Mouse (Mus musculus) adrenal gland, postnatal 4 days (tissue): ENCODE measurements around the gene Fosl2. TPM values are rescaled to one million over a fixed set of nuclear protein-coding genes. Genes with fewer than 3 reads are reported as not detected.

Source experiments
- DNase-seq, 2 experiments: peaks; one replicate each; pipeline ENCODE4 v3.0.0; 2021 to 2022; ENCODE audit warnings: low spot score in 2 of 2, mixed read lengths in 2 of 2
- total RNA-seq, 2 experiments: library from RNA; stranded (reverse); gene quantifications; 2 replicates each; pipeline ENCODE4 v1.2.3; 2021

The Fosl2 gene
- total RNA-seq, 2 experiments from 2014 or later, result 248 to 278 TPM

DNA sequence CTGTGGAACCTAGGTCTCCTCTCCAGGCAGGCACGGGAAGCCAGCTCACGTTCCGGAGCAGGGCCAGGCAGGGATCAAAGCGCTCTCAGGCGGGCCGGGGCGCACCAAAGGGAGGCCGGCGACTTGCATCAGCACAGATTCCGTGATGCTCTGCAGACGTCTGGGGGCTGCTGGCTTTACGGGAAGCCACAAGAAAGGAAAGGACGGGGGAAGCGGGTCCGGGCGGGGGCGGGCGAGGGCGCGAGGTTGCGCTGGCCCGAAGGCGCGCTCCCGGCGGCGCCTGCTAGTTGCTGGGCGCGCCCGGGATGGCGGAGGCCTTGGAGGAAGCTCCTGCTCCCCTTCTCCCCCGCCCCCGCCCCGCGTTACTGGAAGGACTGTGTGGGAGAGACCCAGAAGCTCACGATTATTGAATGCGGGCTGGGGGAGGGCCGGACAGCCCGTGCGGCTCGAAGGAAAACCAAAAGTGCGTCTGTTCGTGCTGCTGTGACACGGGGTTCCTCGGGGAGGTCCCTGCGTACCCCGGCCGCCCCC is 2.6 kb upstream of the Fosl2 start:
- DNase-seq, result peak in 1 of 2 experiments; percentile 60

DNA sequence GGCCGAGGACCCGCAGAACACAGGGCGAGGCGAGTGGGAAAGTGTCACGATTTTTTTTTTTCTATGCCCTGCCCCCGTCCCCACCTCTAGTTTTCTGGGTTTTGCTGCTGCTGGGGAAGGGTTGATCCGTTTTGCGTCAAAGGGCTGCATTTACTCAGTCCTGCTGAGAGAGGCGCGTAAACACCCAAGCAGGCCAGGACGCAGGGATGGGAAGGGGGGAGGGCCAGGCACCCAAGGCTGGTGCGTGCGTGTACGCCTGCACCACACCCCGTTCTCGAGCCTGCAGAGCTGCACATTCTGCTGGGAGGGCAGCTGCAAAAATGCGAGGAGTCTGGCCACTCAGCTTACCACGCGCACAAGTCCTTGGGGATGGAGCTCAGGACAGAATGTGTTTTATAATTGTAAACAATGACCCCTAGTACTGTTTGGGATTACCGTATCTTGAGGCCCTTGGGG is 2.0 kb upstream of the Fosl2 start:
- peak; percentile 56 to 73 for DNase-seq

DNA sequence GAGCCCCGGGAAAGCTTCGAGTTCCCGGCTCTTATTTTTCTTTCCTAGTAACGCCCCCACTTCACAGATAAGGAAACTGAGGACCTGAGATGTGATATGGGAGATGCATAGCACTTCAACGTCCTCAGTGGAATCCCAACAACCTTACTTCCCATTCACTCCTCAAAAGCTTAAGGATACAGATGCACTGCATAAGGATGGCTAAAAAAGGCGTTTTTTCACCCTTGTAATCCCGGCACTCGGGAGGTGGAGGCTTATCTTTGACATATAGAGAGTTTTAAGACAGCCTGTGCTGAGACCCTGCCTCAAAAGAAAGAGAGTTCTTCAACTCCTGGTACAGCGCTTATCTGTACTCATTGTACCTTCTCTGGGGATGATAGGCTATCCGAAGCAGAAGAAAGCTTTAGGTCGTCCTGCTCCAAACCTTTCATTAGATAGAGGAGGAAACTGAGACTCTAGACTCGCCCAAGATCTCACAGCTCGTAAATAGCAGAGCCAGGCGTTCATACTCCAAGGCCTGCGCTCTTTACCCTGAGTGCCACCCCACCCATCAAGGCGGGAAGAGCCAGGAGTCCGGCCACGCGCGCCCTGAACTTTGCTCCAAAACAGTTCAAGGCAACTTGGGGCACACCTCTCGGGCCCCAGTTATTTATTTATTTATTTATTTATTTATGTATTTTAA is 1.4 kb upstream of the Fosl2 start:
- no peak for DNase-seq

DNA sequence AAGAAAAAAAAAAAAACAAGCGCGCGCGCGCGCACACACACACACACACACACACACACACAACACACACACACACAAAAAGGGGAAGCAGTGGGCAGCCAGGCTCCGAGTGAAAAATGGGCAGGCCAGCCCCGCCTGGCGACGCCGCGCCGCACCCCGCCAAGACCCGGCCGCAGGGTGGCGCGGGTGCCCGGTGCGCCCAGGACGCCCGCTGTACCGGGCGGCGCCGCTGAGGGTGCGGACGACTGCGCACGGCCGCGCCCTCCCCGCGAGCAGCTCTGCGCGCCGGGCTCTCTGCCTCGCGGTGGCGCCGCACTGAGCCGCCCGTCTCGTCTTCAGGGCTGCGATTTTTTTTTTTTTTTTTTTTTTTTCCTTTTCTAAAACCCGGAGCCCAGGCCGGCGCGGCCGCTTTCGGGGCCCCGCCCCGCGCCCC is 682 bp upstream of the Fosl2 start:
- DNase-seq, result peak; percentile 52 to 55

DNA sequence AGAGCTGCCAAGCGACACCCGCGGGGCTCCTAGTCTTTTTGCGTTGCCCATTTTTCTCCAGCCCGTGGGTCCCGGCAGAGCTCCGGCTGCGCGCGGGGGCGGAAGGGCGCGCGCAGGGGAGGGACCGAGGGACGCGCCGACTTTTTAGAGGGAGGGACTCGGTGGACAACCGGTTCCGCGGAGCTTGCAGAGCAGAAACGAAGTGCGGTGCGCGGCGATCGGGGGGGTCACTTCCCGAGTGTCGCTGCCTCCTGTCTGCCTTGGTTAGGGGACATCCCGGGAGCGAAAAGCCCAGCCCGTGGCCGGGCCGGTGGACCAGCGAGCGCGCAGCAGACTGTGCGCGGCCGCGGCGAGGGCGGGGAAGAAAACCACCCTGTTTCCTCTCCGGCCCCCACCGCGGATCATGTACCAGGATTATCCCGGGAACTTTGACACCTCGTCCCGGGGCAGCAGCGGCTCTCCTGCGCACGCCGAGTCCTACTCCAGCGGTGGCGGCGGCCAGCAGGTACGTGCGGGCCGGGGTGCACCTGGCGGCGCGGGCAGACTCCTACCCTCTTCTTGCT is 781 bp downstream of the Fosl2 start:
- DNase-seq, result peak; percentile 43 to 48

DNA sequence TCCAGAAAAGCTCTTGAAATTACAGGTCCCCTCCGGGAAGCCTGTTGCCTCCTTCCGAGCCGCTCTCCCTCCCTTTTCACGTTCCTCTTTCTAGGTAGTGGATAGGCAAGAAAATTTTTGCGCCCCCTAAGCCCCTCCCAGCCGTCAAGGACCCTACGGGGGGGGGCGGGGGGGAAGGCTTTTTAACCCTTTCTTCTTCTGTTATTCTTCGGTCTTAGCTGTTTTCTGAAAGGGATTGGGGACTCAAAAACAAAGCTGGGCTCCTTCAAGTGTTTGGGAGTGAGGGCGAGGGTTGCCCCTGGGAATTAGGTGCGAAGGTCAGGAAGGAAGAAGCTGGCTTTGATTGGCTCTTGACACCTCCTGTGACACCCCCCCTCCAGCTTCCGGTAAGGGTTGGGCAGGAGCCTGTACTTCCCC is 1.5 kb downstream of the Fosl2 start:
- DNase-seq, result no peak

DNA sequence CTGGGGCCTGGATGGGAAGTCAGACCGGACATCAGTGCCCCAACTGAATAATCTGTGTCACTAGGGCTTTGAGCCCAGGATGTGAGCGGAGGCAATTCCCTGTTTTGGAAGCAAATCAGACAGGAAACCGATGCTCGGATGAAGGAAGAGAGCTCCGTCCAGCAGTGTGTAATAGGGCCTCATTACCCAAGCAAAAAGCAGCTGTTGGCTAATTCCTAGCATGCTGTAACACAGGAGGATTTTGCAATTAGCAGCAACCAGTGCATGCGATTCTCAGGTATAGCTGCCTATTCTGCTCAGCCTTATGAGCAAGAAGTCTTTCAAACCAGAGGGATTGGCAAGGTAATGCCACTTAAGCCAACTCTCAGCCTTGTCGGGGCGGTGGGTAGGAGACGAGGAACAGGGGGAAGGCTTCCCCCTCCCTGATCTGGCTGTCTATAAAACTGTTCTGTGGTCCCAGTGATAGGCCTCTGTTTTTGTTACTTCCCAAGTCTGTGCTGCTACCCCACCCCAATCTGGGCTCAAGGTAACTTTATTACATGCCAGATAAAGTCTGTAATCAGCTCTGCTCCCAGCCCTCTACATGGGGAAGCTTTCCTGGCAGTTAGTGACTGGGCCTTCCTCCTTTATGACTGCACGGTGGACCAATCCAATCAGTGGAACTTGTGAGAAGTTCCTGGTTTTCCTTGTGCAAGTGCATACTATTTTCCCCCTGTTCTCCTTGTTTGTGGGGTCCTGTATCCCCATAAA is 3.0 kb downstream of the Fosl2 start:
- DNase-seq, result no peak

DNA sequence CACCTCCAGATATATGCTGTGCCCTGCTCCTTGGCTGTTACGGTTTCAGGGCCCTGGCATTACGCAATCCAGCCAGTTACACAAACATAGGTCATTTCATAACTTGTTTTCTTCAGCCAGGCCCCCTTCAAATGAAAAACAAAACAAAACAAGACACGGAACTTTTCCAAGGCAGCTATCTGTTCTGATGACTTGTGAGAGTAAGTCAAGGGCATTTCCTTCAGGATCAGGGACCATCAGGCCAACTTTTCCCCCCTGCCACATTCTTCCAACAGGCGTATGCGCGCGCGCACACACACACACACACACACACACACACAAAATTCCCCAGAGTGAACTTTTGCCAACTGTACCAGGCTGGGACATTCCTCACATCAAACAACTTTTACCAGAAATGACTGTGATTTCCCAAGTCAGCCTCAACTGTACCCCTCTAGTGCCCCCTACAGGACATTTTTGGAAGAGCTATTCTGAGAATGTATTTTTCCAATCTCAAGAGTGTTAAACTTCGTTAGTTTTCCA is 4.0 kb downstream of the Fosl2 start:
- peak in 1 of 2 experiments; percentile 35 for DNase-seq

DNA sequence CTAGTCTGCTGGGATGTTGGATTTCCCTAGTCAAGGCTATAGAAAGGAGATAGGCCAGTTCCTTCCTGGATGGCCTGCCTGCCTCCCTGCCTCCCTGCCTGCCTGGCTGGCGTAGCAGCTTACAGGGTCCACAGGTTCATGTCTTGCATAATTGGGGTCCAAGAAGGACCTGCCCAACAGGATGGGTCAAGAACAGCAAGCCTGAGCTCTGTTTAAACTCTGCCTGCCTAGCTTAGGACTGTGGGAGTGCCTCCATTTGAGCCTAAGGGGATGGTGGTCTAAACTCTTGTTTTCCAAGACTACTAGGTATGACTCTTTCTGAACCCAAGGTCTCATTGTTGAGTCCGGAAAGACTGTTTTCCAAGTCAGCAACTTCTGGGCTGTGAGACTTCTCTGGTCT is 6.3 kb downstream of the Fosl2 start:
- no peak for DNase-seq

DNA sequence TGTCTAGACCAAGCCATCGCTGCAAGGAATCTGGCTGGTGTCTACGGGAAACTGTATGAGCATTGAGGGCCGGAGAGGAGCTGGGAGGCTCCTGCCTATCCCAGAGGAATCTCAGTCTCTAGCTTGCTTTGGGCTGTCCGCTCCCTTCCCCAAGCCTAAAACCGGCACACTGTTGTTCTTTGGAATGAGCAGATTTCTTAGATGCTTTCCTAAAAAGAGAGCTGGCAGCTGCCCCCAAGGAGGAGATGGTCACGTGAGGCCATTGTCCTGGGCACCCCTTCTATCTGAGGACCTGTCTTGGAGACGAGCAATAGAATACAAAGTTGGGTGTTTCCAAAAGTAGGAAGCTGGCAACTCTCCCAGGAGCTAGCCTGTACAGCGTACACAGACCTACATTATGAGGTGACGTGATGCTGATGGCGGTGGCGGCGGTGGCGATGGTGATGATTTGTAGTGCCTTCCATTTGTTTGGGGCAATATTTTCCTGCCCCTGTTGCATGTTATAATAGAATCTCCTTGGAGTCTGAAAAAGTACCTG is 7.9 kb downstream of the Fosl2 start:
- no peak for DNase-seq

DNA sequence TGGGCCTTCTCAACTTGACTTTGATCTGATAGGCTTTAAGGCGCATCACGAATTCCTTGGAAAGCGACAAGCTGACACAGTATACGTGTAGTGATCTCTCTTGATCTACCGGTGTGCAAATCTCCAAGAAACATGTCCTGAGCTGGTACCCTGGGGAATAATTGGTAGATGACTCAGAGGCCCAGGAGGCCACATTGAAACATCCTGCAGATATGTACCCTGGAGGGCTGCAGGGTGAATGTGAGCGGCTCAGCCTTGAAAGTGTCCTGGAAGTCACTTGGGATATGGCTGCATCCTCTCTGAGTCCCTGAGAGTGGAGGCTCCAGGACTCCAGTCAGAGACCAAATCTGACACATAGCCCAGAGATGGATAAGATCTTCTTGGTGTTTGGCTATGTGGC is 10.7 kb downstream of the Fosl2 start:
- no peak for DNase-seq

DNA sequence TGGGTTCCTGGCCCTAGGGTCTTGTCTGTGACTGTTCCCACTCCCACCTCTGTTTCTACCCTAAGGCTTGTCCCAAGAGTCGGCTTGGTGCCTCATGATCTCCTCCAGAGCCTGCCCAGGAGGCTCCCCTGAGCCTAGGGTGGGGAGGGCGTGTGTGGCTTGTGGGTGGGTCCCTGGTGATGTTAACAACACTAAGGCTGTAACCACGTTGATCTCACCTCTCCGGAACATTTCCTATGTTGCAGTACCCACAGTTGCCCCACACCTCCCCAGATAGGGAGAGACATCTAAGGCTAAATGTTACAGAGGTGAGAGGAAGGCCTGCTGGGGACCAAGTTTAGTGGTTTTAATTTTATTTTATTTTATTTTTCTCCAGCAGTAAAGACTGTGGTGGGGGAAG is 13.0 kb downstream of the Fosl2 start:
- DNase-seq, result no peak

DNA sequence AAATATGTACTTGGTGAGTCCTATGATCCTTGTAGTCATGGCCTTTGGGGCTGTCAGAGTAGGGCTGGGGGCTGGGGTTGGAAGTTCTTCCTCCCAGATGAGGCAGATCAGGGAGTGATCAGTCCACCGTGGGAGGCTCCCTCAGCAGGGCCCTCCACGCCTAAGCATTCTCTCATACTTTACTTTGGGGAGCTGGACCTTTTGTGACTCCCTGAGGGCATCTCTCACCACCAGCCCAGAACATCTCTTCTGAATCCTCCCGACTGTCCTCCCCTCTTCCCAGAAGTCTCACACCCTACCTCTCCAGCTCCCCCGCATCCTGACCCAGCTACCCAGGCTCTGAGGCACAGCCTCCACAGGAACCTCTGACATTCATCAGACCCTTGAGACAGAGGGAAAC is 15.6 kb downstream of the Fosl2 start:
- no peak for DNase-seq

DNA sequence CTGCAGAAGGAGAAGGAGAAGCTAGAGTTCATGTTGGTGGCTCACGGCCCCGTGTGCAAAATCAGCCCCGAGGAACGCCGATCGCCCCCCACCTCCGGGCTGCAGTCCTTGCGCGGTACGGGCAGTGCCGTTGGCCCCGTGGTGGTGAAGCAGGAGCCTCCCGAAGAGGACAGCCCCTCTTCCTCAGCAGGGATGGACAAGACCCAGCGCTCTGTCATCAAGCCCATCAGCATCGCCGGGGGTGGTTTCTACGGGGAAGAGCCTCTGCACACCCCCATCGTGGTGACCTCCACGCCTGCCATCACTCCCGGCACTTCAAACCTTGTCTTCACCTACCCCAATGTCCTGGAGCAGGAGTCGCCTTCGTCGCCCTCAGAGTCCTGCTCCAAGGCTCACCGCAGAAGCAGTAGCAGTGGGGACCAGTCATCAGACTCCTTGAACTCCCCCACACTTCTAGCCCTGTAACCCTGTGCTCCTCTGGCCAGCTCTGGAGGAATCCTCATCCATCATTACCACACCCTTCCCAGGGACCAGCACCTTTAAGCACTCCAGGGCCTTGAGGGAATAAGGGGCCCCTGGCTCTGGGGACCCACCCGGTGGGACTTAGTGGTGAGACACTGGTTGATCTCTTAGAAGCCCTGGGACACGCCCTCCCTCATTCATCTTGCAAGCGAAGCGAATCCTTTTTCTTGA is 17.3 kb downstream of the Fosl2 start:
- DNase-seq, result no peak

DNA sequence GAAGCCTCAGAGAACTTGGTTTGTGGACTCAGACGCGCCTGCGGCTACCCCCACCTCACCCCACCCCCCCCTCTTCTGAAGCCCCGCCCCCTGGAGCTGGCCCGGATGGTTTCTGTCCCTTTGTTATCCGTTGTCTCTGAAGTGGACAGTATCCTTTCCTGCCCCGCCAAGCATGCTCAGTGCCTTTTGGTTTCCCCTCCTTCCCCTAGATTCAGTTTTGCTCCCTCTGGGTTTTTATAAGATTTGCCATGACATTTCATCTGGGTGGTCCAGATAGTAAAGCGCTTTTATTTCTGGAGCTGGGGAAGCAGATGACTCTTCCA is 17.8 kb downstream of the Fosl2 start:
- DNase-seq, result no peak

DNA sequence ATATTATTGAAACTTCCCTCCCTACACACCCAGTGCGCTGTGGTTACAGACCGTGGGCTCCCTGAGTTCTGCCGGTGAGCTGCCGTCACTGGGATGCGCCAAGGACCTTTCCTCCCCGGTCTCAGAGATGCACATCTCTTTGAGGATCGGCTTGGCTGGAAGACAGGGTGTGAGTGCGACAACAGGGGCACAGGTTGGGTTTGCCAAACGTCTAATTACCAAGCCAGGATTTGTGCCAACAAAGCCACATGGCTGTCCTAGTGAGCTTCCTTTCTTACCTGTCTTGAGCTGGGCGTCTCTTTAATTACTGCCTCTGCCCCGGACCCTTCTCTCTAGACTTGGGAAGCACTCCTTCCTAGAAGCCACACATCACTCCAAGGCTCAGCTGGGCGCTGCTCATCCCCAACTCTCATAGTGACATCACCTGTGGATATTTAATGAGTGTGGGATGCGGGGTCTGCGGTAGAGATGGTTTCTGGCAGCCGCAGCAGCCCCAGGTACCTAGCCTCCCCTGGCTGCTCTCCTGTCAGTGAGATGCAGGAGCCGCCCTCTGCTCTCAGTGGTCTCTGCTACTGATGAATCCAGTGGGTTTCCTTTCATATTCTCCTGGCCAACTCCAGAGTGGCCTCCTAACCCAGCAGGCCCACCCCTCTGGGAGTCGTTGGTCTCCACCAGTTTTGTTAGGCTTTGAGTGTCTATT is 18.3 kb downstream of the Fosl2 start:
- no peak for DNase-seq

DNA sequence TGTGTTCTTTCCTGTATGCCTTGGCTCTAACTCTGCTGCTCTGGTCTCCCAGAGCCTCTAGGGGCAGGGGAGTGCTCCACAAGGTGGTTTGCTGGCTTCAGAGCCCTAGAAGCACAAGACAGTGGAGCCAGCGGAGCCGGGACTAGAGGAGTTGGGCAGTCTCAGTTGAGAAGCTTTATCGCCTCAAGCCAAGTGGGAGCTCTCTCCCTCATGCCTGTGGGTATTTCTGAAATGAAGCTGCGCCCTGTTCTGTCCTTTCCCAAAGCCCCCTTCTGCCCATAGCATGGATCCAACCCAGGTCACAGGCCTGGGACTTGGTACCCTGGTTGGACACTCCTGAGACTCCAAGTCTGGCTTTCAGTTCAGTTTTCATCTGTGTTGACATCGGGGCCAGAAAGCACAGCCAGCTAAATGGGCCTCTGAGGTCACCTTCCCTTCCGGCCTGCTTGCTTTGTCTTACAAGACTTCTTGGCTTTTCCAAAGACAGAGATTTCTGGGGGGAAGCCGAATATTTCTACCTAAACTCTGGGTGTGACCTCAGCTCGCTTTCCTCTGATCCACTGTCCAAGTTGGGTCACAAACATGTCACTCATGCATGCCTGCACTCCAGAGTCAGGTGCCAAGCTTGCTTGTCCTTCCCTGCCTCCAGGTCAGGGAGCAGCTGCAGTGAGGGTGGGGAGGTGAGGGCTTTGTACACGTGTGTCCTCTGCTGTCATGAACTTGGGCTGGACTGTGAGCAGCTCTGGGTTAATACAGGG is 19.5 kb downstream of the Fosl2 start:
- no peak for DNase-seq

DNA sequence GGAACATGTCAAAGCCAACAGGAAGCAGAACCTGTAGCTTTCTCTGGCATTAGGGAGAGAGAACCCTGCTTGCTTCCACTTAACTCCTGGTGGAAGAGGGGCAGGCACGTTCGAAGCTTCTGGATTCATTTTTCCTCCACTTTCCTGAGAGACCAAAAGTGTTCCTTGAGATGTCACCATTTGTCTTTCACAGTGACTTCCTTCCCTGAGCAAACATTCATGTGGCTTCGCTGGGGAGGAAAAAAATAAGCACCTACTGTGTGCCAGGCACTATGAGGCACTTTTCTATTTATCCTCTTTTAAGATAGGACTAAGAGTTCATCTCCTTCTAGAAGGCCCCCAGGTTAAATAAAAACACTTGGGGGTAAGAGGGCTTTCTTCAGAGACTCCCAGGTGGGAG is 20.3 kb downstream of the Fosl2 start:
- DNase-seq, result no peak

DNA sequence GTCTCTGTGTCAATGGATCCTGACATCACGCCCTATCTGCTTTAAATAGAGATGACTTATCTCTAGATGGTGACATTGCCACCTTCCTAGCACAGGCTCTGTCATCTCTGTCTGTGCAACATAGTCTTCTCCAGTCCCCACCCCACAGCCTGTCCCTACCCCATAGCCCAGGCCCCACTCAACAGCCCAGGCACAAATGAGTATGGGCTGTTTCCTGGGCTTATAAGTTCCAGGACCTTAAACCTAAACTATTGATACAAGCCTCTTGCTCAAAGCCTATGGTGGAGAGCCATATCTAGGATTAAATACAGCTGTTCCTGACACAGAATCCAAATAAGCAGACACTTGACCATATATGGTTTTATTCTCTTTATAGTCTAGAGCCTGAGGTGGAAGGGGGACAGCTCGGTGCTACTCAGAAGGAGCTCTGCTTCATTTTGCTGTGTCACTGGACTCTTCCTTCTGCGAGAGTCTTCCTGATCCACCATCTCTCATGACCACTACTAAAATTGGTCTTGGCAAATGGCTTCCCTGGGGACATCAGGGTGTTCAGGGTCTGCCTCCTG is 28.0 kb downstream of the Fosl2 start:
- no peak for DNase-seq
